Mouse (Mus musculus): ENCODE data around the gene Birc6. TPM values are rescaled to one million over a fixed set of nuclear protein-coding genes. Genes with fewer than 3 reads are reported as not detected.

Gene Birc6
- total RNA-seq (2015) (129 and 144 TPM in 2 replicates), total RNA-seq (2017) (124 and 159 TPM in 2 replicates)

DNA sequence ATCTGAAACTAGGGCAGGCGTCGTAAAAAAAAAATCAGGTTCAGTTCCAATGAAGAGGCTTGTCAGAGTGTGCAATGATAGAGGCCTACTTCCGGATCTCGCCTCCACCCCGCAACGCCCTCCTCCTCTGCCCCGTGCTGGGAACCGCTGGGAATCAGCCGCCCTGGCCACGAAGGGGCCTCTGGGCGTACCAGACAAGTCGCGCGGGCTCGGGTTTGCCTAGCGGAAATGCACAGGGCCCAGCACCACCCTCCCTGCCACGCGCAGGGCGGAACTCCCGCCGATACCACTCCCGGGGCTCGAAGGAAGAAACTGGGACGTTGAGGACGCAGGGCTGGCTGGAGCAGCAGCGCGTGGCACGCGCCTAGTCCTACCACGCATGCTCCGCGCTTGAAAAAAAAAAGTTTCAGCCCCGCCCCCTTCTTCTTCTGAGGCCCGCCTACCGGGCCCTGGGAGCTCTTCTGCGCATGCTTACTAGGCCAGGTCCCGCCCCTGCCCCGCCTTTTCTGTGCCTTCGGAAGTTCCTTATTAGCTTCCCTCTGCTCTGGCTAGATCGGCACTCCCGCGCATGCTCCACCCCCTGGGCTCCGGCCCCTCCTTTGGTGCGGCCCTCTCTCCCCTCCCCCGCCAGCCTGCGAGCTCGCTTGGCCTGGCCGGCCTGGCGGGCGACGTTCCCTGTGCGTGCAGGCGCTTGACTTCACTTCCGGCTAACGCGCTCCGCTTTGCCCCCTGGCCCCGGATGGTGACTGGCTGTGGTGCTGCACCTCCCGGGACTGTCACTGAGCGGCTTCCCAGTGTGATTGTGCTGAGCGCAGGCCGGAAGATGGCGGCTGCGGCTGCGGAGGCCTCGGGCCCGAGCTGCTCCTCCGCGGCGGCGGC is at the start of gene Birc6:
Gene Birc6 (plus strand): TSS at position 567 of the 879 bp plus-strand sequence.
- peak; percentile 81 for ATAC-seq (ENCODE audit: poor library complexity, severe bottlenecking)

DNA sequence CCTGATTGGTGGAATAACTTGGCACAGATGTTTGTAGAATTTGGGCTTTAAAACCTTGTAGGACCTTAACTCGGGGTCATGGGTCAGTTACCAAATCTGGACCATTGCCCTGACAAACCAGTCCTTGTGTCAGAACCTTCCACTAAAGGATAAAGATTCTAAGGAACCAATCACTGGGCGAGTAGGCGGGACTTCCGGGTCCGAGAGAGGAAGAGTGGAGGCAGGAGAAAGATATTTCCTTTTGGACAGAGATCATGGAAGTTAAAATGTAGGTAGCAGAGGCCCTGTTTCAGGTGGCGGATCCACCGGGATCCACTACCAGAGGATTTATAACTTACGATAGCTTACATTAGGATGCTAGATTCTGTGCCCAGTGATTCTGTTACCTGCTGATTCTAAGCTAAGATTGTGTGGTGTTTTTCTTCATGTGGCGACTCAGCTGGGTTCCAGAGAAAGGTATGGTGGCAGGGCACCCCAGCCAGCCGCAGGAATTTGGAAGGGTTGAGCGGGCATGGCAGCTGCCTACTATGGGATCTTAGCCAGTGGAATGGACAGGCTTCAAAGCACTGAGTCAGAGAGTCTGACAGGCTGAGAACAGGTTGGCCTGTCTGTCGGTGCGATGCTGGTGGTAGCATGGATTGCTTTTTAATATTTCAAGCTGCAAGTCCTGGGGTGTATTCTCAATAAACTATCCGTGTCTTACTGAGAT is 47.6 kb upstream of the Birc6 start:
- ATAC-seq (ENCODE audit: poor library complexity, severe bottlenecking) = no peak

DNA sequence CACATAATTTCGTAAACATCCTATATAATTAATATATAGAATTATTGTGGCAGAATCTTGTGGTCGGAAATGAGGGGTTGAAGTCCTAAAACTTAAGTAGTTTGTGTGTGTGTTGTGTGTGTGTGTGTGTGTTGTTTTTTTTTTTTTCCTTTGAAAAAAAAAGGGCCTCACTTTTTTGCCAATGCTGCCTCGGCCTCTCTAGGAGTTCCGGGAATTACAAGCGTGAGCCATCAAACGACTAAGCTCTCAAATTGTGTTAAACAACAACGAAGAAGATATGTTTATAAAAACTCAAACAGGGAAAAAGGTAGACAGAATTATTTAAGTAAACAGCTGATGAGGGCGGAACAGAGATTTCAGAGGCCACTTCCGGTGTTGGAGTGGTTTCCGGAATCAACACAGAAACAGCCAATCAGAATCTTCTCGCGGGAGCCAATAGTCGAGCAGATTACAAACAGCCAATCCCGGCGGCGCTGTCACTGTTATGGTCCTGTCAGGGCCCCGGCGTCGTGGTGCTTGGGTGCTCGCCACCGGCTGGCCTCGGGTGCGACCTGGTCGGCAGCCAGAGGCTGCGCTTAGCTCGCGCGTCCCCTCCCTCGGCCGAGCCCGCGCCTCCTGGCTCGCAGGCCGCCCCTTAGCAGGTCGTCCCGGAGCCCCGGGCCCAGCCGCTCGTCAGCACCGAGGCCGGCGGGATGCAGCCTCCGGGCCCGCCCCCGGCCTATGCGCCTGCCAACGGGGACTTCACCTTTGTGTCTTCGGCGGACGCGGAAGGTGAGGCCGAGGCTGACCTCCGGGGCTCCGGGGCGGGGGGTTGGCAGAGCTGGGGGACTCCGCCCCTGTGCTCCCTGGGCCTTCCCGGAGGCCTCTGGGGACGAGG is 38.8 kb upstream of the Birc6 start, which contains the start of gene Yipf4:
Gene Yipf4 (plus strand): TSS at position 470 of the 877 bp plus-strand sequence.
- ATAC-seq (ENCODE audit: poor library complexity, severe bottlenecking) = peak; percentile 98

DNA sequence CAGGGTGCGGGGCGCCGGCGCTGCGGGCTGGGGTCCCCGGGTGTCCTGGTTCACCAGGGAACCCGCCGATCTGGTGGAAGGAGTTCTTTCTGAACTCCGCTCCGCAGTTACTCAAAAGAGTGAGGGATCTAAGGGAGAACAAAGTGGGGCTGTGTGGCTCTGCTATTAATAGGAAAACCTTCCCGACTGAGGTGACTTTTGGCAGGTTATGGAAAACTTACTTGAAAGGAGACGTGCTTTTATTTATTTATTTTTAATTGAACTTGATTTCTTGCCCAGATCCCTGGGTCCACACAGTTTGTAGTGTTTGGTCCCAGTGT is 38.2 kb upstream of the Birc6 start:
- no peak for ATAC-seq (ENCODE audit: poor library complexity, severe bottlenecking)

DNA sequence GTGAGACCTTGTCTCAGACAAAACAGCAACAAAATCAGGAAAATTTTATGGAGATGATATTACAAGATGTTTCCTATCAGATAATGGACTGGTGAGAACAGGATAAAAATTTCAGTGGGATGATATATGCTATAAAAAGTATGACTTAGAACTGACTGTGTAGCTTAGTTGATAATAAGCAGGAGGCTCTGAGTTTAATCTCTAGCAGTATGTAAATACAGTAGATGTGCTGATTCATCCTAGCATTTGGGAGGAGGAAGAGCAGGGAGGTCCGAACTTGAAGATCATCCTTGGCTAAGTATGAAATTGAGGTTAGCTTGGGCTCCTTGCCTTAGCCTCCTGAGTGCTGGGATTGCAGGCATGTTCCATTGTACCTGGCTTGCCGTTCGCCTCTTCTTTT is 36.5 kb upstream of the Birc6 start:
- ATAC-seq (ENCODE audit: poor library complexity, severe bottlenecking) = no peak

DNA sequence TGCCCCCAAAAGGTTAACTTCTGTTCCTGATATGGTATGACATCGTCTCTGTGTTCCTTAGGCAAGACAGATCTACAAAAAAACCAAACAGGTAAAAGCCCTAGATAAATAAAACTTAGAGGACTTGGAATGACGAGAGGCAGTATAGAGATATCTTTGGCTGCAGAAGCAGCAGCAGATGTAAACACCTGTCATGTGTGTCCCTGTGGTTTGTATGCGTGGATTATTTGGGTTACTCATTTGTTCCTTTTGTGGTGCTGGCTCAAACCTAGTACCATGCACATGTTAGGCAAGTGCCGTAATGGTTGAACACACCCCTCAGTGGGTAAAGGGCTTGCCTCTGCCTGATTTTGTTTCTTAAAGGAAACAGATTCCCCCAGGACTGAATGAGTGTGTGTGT is 27.9 kb upstream of the Birc6 start:
- no peak for ATAC-seq (ENCODE audit: poor library complexity, severe bottlenecking)

DNA sequence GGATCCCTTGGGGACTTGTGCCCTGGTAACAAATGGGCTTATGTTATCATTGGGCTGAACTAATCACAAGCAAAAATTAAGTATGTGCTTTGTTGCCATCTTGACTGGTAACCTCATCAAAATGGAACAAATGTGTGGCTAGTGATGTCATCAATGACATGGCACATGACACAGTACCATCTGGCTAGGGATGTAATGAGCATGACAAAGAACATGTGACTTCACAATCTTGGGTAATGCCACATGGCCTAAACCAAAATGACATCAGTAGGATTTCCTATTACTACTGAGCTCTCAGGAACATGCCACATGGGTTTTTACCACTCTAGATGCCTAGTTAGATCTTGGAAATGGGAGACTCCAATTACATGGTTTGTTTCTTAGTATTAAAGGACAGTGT is 27.0 kb upstream of the Birc6 start:
- no peak for ATAC-seq (ENCODE audit: poor library complexity, severe bottlenecking)

DNA sequence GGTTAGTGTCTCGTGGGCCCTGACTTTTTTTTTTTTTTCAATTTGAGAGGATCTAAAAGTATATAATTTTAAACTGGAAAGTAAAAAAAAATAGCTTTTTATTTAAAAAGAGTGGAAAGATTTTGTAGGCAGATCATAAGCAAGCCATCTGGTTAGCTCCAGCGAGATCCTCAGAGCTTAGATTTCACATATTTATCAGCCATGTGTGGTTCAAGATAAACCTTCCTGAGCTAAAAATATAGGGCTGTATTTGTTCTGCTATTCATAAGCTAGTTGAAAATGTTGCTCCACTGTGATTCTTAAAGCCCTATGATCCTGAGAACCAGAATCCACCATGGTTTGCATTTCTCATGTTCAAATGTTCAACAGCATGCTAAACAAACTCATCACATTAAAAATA is 20.2 kb upstream of the Birc6 start:
- ATAC-seq (ENCODE audit: poor library complexity, severe bottlenecking) = no peak

DNA sequence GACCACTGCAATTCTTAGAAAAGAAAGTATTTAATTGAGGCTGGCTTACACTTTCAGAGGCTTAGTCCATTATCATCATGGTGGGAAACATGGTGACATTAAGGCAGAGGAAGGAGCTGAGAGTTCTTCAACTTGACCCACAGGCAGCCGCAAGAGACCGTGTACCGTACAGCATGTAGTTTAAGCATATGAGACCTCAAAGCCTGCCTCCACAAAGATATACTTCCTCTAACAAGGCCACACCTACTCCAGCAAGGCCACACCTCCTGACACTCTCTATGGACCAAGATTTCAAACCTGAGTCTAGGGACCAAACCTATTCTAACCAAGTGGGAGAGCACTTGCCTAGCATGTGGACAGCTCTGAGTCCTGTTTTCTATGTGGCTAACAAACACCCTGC is 19.5 kb upstream of the Birc6 start:
- ATAC-seq (ENCODE audit: poor library complexity, severe bottlenecking) = peak; percentile 89

DNA sequence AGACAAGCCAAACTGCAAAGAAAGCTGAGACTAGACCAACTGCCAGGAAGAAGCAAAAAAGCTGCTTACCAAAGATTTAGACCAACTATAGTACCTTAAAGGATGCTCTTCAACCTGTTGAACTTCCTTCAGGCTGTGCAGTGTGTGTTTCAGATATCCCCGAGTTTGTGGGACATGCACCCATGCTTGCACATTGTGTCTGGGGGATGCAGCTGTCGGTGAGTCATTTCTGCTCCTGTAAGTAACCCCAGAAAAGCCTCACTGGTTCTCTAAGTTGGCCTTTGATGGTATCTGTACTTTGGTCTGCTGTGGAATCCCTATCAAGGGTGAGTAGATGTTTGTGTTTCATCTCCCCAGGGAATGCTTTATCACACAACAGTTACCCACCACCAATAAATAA is 15.8 kb upstream of the Birc6 start:
- ATAC-seq (ENCODE audit: poor library complexity, severe bottlenecking) = no peak

DNA sequence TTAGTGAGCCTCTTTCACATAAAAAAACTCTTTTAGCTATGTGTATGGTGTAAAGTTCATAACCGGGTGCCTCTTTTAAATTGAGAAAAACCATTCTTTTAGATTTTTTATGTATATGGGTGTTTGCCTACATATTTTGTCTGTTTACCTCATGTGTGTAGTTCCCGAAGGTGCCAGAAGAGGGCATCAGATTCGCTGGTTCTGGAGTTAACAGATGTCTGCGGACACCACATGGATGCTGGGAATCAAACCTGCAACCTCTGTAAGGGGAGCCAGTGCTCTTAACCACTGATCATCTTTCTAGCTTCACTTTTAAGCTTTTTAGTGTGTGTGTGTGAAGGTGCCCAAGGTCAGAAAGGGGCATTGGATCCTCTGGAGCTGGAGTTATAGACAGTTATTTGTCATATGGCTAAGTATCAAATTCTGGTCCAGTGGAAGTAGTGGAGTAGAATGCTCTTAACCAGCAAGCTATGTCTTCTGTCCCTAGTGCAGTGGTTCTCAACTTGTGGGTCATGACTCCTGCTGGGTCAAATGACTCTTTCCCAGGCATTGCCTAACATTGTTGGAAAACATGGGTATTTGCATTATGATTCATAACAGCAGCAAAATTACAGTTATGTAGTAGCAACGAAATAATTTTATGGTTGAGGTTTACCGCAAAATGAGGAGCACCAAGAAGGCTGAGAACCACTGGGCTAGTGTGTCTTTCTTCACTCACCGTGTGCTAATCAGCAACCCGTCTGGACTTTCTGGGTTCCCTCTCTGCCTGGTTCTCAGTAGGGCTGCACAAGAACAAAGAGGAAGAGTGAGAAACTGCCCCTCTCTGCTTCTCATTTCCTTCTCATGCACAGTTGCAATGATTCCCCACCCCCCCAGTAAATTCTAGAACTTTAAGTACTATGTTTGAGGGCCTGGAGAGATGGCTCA is 5.0 kb upstream of the Birc6 start:
- ATAC-seq (ENCODE audit: poor library complexity, severe bottlenecking) = peak; percentile 49

DNA sequence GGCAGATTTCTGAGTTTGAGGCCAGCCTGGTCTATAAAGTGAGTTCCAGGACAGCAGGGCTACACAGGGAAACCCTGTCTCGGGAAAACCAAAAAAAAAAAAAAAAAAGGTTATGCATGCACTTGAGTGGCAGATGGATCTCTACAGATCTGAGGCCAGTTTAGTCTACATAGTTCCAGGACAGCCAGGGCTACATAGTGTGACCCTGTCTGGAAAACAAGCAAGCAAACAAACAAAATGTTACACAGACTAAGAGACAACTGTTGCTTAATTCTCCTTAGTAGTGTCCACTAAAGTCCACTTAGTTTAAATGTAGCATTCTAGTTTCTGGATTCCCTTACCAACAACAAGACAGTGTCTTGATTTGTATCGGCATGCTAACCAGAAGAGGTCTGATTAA is 2.0 kb upstream of the Birc6 start:
- ATAC-seq (ENCODE audit: poor library complexity, severe bottlenecking) = no peak

DNA sequence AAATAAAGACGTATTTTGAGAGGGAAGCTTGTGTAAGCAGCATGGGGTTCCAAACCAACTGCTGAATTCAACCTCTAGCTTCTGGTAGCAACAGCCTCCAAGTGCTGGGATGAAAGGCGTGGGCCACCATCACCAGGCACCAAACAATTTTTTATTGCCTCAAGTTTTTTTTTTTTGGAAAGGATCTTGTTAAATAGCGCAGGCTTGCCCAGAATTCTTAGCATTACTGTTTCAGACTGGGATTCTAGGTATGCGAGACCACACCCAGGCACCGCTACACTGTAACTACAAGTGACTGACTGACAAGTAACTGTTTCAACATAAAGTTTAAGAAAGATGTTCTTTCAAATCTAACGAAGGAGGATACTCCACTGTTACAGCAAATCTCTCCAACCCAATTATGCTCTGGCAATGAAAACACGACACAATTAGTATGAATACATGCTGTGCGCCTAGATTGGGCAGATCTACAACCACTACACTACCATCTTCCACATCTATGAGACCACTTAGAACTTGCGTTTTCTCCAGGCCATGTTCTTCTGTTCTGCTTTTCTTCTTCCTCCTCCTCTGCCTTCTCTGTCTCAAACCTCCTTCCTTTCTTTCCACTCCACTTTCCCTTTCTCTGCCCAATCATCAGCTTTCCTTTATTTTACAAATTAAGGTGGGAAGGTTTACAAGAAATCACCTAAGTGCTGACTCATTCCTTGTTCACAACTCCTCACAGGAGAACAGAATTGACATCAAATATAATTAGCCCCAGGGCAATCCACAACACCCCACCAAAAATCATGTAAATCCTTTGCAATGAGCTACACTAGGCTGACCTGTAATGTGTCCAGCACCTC is 1.1 kb upstream of the Birc6 start:
- ATAC-seq (ENCODE audit: poor library complexity, severe bottlenecking) = no peak

DNA sequence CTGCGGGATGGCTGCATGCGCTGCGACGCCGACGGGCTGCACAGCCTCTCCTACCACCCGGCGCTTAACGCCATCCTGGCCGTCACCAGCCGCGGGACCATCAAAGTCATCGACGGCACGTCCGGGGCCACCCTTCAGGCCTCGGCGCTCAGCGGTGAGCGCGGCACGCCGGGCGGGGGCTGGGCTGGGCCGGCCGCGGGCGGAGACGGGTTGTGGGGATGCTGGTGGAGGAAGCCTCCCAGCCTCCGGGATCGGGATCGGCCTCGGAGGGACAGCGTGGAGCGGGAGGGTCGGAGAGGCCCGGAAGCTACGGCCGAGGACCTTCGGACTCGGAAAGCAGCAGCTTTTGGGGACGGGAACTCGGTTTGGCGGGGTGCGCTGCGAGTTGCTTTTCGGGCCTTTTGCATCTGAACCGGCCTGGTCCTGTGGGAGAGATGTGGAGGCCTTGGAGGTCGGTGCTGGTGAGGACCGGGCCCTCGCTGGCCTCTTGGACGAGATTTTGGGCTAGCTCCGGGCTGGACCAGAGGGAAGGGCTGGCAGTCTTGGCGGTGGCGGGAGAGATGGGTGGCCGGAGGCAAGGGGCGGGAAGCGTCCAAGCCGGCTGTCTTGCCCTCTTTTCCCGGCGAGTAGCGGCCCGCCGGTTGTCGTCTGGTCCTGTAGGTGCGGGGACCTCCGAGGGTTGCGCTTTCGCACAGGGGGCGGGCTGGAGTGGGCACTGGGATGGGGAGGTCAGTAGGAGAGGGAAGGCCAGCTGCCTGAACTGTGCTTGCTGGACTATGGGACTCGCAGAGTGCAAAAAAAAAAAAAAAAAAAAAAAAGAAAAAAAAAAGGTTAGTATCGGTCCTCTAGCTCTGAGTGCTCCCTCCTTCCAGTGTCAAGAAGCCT is 795 bp downstream of the Birc6 start:
- peak; percentile 12 for ATAC-seq (ENCODE audit: poor library complexity, severe bottlenecking)

DNA sequence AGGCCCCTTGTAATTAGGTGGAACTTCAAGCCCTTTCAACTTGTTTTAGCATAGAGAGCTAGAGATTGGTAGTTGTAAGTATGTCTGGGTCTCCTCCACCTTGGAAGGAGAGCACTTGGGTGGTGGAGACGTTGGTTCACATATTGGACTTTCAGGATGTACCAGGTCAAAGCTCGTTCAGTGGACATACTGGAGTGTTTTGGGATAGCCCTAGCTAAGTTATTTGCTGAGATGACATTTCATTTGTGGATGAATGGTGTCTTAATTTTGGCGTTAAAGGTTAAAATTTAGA is 1.4 kb downstream of the Birc6 start:
- ATAC-seq (ENCODE audit: poor library complexity, severe bottlenecking) = no peak

DNA sequence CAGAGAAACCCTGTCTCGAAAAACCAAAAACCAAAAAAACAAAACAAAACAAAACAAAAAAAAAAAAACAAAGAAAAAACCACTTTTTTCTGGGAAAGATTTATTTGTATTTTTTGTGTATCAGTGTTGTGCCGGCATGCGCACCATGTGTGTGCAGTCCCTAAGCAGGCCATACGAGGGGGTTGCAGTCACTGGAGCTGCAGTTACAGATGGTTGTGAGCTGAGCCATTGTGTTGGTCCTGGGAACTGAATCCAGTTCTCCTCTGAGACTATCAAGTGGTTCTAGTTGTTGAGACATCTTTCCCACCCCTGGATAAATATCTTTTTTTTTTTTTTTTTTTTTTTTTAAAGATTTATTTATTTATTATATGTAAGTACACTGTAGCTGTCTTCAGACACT is 6.9 kb downstream of the Birc6 start:
- no peak for ATAC-seq (ENCODE audit: poor library complexity, severe bottlenecking)

DNA sequence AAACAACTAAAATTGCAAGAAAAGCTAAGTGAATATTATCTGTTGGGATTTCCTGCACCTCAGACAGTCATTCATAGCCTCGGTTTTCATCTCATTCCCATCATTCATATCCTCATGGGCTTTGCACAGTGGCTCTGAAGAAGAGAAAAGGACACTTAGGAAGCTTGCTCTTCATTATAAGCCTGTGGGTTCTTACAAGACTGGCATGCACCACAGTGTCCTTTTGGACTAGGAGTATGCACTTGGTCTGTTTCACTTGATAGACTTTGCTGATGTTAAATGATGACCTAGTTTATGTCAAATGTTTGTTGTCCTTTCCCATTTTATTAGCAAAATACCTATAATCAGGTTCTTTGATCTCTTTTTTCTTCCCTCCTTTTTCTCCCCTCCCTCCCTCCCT is 9.4 kb downstream of the Birc6 start:
- no peak for ATAC-seq (ENCODE audit: poor library complexity, severe bottlenecking)

DNA sequence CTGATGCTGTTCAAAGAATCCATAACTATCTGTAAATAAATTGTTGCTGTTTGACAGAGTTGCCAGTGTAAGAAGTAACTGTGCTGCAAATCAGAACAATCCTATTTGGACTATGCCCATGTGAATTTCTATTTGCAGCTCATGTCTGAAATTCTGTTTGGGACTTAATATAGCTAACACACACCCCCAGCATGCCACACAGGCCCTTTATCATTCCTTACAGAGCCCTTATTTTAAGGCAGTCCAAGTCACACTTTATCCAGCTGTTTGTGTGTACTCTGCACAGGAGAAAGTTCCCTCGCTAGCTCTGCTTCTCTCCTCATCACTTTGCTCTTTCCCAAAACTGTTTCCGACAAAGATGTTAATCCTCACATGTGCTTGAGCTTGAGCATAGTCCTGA is 15.5 kb downstream of the Birc6 start:
- ATAC-seq (ENCODE audit: poor library complexity, severe bottlenecking) = no peak

DNA sequence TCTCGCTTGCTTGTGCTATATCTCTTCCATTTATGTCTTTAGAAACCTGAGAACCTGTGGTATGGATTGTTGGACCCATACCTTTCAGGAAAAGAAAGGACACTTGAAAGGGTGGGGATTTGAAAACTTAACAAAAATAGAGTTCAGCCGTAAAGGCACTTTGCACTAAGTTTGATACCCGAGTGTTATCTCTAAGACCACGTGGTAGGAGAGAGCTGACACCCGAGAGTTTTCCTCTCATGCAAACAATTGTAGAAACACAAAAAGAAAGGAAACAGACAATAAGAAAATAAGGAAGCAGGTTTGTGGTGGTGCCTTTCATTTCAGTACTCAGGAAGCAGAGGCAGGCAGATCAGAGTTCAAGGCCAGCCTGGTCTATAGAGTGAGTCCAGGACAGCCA is 26.0 kb downstream of the Birc6 start:
- ATAC-seq (ENCODE audit: poor library complexity, severe bottlenecking) = no peak
